Mouse (Mus musculus) liver, embryonic 16.5 days (tissue): ENCODE results near the gene Tgfbi. TPM values are rescaled to one million over a fixed set of nuclear protein-coding genes. Genes with fewer than 3 reads are reported as not detected.

Experiments used
- ATAC-seq: fragments of 200-750 bp; cut with Nextera tagmentation; 2 replicates; pipeline ENCODE4 v1.8.0; 2017; ENCODE audit warnings: low read depth, mild to moderate bottlenecking, moderate number of reproducible peaks, moderate library complexity
- H3K27ac ChIP-seq: fragments of 300-500 bp; sonication (generic); 2 replicates; pipeline ENCODE4 v1.5.1; 2014; ENCODE audit warnings: mild to moderate bottlenecking, low read length
- H3K27me3 ChIP-seq: fragments of 300-500 bp; sonication (generic); 2 replicates; pipeline ENCODE4 v1.6.1; 2014; ENCODE audit warnings: low read depth, low read length, mixed read lengths; ENCODE audit not compliant: control insufficient read depth, insufficient read depth
- H3K36me3 ChIP-seq: fragments of 300-500 bp; sonication (generic); 2 replicates; pipeline ENCODE4 v1.6.1; 2014; ENCODE audit warnings: mild to moderate bottlenecking; ENCODE audit not compliant: control insufficient read depth, insufficient read depth
- H3K4me1 ChIP-seq: fragments of 300-500 bp; sonication (generic); 2 replicates; pipeline ENCODE4 v1.6.1; 2014; ENCODE audit warnings: low read depth, low read length, mixed read lengths; ENCODE audit not compliant: control insufficient read depth
- H3K4me2 ChIP-seq: fragments of 300-500 bp; sonication (generic); 2 replicates; pipeline ENCODE4 v1.6.1; 2014; ENCODE audit warnings: low read depth, low read length, mixed read lengths
- H3K4me3 ChIP-seq: fragments of 300-500 bp; sonication (generic); 2 replicates; pipeline ENCODE4 v1.5.1; 2014; ENCODE audit warnings: low read depth, mild to moderate bottlenecking, low read length
- H3K9ac ChIP-seq: fragments of 300-500 bp; sonication (generic); 2 replicates; pipeline ENCODE4 v1.6.1; 2014; ENCODE audit warnings: low read depth, low read length
- H3K9me3 ChIP-seq: fragments of 300-500 bp; sonication (generic); replicated peaks from 2 replicates; pipeline ENCODE4 v1.6.1; 2016; ENCODE audit warnings: low read length; ENCODE audit not compliant: control insufficient read depth
- WGBS: fragments of 180-500 bp; shearing (Covaris S2); extraction: QIAGEN DNeasy Blood & Tissue Kit; methylation state at CpG from one replicate; pipeline ENCODE4 v1.1.7; 2014; ENCODE audit not compliant: insufficient replicate concordance; 5-methylcytosine and 5-hydroxymethylcytosine counted together
- polyA plus RNA-seq: library from polyadenylated mRNA; unstranded; fragments of >200 nt; fragmentation: Nextera tagmentation; extraction: Ambion mirVana; gene quantifications from 2 replicates; pipeline ENCODE4 v1.2.1, GENCODE M21; 2015

Tgfbi gene
- polyA plus RNA-seq, 1 experiment from 2014 or later: 10.9 TPM

DNA sequence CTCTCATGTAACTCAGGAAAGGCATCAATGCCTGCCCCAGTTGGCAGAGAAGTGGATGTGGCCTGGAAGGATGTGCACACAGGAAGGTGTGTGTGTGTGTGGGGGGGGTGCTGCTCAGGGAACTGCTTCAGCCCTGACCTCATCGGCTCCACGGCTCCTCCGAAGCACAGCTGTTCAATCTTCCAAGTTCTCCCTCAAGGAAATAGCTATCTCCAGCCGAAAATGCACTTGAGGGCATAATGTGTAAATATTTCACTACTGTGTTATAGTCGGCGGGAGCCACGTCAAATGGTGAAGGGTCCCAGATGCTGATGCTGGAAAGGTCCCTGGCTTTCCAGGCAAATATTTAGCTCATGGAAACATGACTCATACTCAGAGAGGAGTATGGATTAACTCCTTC, 25.6 kb downstream of the Tgfbi start:
- ATAC-seq: no peak; the same call in 1 of the 2 replicates
- Histone ChIP-seq H3K36me3 (no peaks in the 10 kb centered on the region), H3K4me1 (peaks cover 4% of the 10 kb centered on the region; the same call in 1 of the 2 replicates), H3K4me3 (no peak overlapping the region), H3K27ac (no peak overlapping the region), H3K9ac (no peak overlapping the region), H3K27me3 (no peaks in the 10 kb centered on the region), H3K9me3 (no peaks in the 10 kb centered on the region), H3K4me2 (no peak overlapping the region)
- WGBS: 42% methylated on average over 7 of the region's 7 CpGs

DNA sequence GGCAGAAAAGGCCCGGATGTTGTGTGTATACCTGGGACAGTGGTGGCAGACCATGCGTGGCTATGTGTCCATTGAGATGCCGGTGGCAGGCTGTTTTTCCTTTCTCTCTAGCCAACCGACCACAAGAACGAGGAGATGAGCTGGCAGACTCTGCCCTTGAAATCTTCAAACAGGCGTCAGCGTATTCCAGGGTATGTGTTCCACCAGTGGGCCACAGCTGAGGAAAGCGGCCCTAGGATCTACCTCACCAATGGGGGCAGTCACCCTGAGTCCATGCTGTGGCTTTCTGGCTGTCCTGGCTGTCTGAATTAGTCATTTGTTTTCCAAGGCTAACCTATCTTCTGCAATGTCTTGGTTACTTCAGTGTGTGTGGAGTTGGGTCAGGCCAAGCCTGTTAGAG, 27.7 kb downstream of the Tgfbi start:
- no peaks in the 10 kb centered on the region for H3K9me3 ChIP-seq

GRCm38 (mm10) chr13:56641746-56642145, 32.4 kb downstream of the Tgfbi start:
- Histone ChIP-seq H3K27ac (no peak overlapping the region), H3K36me3 (no peaks in the 10 kb centered on the region), H3K9ac (no peak overlapping the region), H3K4me2 (no peak overlapping the region), H3K9me3 (no peaks in the 10 kb centered on the region), H3K27me3 (no peaks in the 10 kb centered on the region), H3K4me1 (no peaks in the 10 kb centered on the region), H3K4me3 (no peak overlapping the region)
- 56% methylated on average over 2 of the region's 2 CpGs for WGBS
- ATAC-seq: no peak

More for the DNA sequence above, 27.7 kb downstream of the Tgfbi start:
- Histone ChIP-seq H3K4me2 (no peak overlapping the region), H3K4me3 (no peak overlapping the region), H3K9ac (no peak overlapping the region), H3K4me1 (no peaks in the 10 kb centered on the region), H3K27ac (no peak overlapping the region), H3K27me3 (no peaks in the 10 kb centered on the region), H3K36me3 (no peaks in the 10 kb centered on the region)
- ATAC-seq: no peak
- 71% methylated on average over 8 of the region's 8 CpGs for WGBS

DNA sequence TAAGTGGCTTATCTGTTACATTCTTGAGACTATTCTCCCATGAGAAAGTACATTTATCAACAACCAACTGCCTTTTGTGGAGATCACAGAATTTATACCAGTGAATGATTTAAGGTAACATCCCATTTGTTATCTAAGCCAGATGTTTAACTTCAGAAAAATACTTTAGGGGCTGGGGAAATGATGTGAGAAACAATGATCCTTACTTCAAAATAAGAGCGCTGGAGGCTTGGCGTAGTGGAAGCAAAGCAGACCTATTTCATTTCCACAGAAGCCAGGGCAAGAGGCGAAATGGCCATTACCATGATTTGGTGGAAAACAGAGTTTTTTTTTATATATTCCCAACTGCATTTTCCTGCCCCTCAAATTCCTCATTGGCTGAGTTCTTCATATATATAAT, 34.7 kb downstream of the Tgfbi start:
- ATAC-seq: no peak
- WGBS: 75% methylated on average over 3 of the region's 3 CpGs
- Histone ChIP-seq H3K27ac (no peak overlapping the region), H3K4me1 (no peaks in the 10 kb centered on the region; the same call in 1 of the 2 replicates), H3K4me3 (no peak overlapping the region), H3K9ac (no peak overlapping the region), H3K36me3 (no peaks in the 10 kb centered on the region), H3K4me2 (no peak overlapping the region), H3K9me3 (no peaks in the 10 kb centered on the region), H3K27me3 (no peaks in the 10 kb centered on the region)

DNA sequence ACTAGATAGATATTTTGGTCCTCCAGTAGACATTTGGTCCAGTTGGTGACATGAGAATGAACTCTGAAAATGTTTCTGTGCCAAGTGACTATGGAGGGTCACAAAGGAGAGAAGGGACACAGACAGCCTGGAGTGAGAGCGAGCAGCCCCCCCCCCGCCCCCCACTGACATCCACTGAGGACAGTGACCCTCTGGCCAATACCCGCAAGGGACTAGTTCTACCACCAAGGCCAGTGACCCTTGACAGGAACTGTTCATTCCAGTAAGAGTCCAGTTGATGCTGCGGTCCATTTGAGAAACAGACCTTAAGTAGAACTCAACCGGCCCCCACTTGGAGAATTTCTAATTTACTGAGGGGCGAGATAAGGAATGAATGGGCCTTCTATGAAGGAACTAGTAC, 36.4 kb downstream of the Tgfbi start:
- 56% methylated on average over 6 of the region's 6 CpGs for WGBS
- Histone ChIP-seq H3K4me3 (no peak overlapping the region), H3K4me2 (no peak overlapping the region), H3K27me3 (no peaks in the 10 kb centered on the region), H3K9me3 (no peaks in the 10 kb centered on the region), H3K36me3 (no peaks in the 10 kb centered on the region), H3K27ac (no peak overlapping the region), H3K9ac (no peak overlapping the region), H3K4me1 (no peaks in the 10 kb centered on the region; the same call in 1 of the 2 replicates)
- no peak for ATAC-seq

- no peak overlapping the region for H3K9ac ChIP-seq
- H3K9me3 ChIP-seq: no peaks in the 10 kb centered on the region
- ATAC-seq: no peak
- H3K4me2 ChIP-seq: no peak overlapping the region
- no peaks in the 10 kb centered on the region for H3K27me3 ChIP-seq
- no peaks in the 10 kb centered on the region; the same call in 1 of the 2 replicates for H3K4me1 ChIP-seq
- H3K36me3 ChIP-seq: no peaks in the 10 kb centered on the region
- H3K27ac ChIP-seq: no peak overlapping the region
- no peak overlapping the region for H3K4me3 ChIP-seq
- WGBS: 49% methylated on average over 10 of the region's 10 CpGs
These were observed 38.5 kb downstream of the Tgfbi start for GRCm38 (mm10) chr13:56647597-56648405.

DNA sequence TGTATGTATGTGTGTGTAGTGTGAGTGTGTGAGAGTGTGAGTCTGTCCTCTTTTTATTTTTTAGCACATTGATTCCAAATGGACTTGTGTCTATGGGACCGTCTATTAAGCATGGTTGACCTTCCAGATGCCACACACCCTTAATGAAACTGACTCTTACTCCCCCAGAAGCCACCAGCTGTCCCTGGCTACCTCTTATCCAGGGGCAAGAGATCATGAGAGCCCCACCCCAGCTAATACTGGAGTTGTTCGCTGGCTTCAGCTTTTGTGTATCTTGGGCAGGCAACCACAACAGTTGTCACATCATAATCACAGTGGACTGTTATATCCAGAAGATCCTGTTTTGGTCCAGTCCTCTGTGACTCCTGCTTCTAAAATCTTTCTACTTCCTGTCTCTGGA, 40.7 kb downstream of the Tgfbi start:
- Histone ChIP-seq H3K4me1 (no peaks in the 10 kb centered on the region; the same call in 1 of the 2 replicates), H3K27me3 (no peaks in the 10 kb centered on the region)
- WGBS: 56% methylated on average over 2 of the region's 2 CpGs

DNA sequence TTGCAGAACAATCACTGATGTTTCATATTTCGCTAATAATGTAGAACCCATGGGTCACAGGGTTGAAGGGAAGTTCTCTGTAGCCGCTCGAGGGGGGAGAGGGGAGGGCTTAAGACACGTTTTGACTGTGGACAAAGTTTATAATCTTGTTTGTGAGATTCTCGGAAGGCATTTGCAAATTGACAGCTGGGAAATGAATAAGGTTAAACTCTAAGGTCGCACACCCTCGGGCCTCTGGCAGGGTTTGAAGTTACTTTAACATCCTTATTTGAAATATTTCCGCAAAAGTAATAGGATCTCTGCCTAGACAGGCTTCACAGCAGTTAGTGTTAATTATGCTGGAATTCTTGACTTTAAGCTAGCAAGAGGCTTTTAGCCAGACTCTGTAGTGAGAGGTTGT, 43.1 kb downstream of the Tgfbi start:
- no peak overlapping the region for H3K27ac ChIP-seq
- 46% methylated on average over 8 of the region's 8 CpGs for WGBS

More for the DNA sequence above, 40.7 kb downstream of the Tgfbi start:
- Histone ChIP-seq H3K4me2 (no peak overlapping the region), H3K36me3 (no peaks in the 10 kb centered on the region), H3K27ac (no peak overlapping the region), H3K9me3 (no peaks in the 10 kb centered on the region), H3K9ac (no peak overlapping the region), H3K4me3 (no peak overlapping the region)
- ATAC-seq: no peak

DNA sequence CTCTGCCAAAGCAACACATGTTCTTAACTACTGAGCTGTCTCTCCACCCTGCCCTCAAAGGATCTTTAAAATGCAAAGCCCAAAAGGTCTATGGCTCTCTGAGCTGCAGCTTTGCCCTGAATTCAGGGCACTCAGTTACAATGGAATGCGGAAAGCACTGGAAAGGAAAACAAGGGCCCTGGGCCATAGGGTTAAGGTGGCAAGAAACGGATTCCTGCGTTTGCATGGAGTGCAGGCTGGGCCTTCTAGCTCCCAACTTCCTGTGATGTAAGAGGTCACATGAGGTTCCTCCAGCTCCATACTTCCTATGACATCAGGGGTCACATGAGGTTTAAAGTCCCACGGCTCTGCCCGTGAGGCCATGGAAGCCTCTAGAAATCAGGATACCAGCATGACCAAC, 44.9 kb downstream of the Tgfbi start:
- Histone ChIP-seq H3K9me3 (no peaks in the 10 kb centered on the region), H3K36me3 (no peaks in the 10 kb centered on the region), H3K9ac (no peak overlapping the region), H3K4me3 (no peak overlapping the region), H3K27me3 (no peaks in the 10 kb centered on the region), H3K4me2 (no peak overlapping the region), H3K4me1 (no peaks in the 10 kb centered on the region), H3K27ac (no peak overlapping the region)
- 64% methylated on average over 5 of the region's 5 CpGs for WGBS
- no peak for ATAC-seq

More for the DNA sequence above, 43.1 kb downstream of the Tgfbi start:
- H3K36me3 ChIP-seq: no peaks in the 10 kb centered on the region
- H3K9me3 ChIP-seq: no peaks in the 10 kb centered on the region
- H3K4me1 ChIP-seq: no peaks in the 10 kb centered on the region; the same call in 1 of the 2 replicates
- no peak overlapping the region for H3K4me2 ChIP-seq
- H3K27me3 ChIP-seq: no peaks in the 10 kb centered on the region
- H3K9ac ChIP-seq: no peak overlapping the region
- ATAC-seq: no peak
- H3K4me3 ChIP-seq: no peak overlapping the region
